Mouse (Mus musculus) erythroblast, embryonic 14.5 days (primary cell): Measurements from ENCODE around the gene Mef2b.

Experiments used
- GATA1 ChIP-seq: IDR thresholded peaks from 2 replicates; pipeline ENCODE4 v1.6.1; 2012; ENCODE audit warnings: low read length, inconsistent platforms, mixed read lengths
- TAL1 ChIP-seq: IDR thresholded peaks from 3 replicates; pipeline ENCODE4 v1.6.1; 2012; ENCODE audit warnings: low read length, inconsistent platforms, mixed read lengths

DNA sequence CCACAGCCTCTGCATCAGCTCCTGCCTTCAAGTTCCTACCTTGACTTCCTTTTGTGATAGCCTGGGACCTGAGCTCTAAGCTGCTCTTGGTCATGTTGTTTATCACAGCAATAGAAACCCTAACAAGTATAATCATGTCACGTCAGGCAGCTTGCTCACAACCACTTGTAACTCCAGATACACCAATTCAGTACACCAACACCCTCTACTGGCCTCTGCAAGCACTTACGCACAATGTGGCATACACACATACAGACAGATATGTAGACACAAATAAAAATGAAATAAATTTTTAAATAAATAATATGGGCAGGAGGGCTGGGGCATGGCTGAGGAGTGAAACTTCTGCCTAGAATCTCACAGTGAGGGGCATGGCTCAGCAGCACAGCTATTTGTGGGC lies 56.3 kb downstream of the Mef2b start:
- TF ChIP-seq GATA1 (no peak), TAL1 (no peak)
